Mouse (Mus musculus): Measurements from ENCODE around the gene Prss23. TPM values are rescaled to one million over a fixed set of nuclear protein-coding genes. Genes with fewer than 3 reads are reported as not detected.

The Prss23 gene
- polyA plus RNA-seq, 1 experiment = 21.8 TPM

GRCm38 (mm10) chr7:89499516-89500307, 27.3 kb downstream of the Prss23 start:
- DNase-seq (ENCODE audit: low read depth) = peak; percentile 95

GRCm38 (mm10) chr7:89483769-89484568, 43.0 kb downstream of the Prss23 start:
- no peak for TF ChIP-seq POLR2A (IDR thresholded peaks at IDR 0.05; ENCODE audit: borderline replicate concordance, extremely low read depth, insufficient read depth, insufficient read length, poor library complexity, severe bottlenecking)
- no peak for TF ChIP-seq CTCF (IDR thresholded peaks at IDR 0.05; ENCODE audit: borderline replicate concordance, extremely low read depth, insufficient read depth, insufficient read length)
- no peak for DNase-seq (ENCODE audit: low read depth)

More at GRCm38 (mm10) chr7:89499516-89500307, 27.3 kb downstream of the Prss23 start:
- TF ChIP-seq POLR2A (IDR thresholded peaks at IDR 0.05; ENCODE audit: borderline replicate concordance, extremely low read depth, insufficient read depth, insufficient read length, poor library complexity, severe bottlenecking) (no peak), CTCF (IDR thresholded peaks at IDR 0.05; ENCODE audit: borderline replicate concordance, extremely low read depth, insufficient read depth, insufficient read length) (peak; percentile 76)

DNA sequence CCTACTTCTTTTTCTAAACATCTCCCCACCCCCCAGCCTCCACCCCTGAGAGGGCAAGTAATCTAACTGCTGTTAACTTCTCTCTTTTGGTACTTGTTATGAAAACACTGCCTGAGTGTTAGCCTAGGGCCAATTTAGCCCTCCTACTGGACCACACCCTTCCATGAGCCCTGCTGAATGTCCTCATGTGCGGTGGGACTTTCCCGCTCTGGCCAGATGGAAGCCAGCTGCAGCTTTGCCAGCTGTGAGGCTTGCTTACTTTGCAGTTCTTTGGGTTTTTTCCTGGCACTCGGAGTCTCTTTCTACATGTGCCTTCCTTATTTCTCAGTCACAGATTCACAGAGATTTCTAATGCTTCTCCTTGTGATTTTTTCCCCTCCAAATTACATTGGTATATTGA, 45.3 kb downstream of the Prss23 start:
- TF ChIP-seq POLR2A (IDR thresholded peaks at IDR 0.05; ENCODE audit: borderline replicate concordance, extremely low read depth, insufficient read depth, insufficient read length, poor library complexity, severe bottlenecking) (no peak), CTCF (IDR thresholded peaks at IDR 0.05; ENCODE audit: borderline replicate concordance, extremely low read depth, insufficient read depth, insufficient read length) (no peak)
- DNase-seq (ENCODE audit: low read depth) = no peak

GRCm38 (mm10) chr7:89478490-89478889, 48.5 kb downstream of the Prss23 start:
- DNase-seq (ENCODE audit: low read depth) = peak; percentile 42
- TF ChIP-seq CTCF (IDR thresholded peaks at IDR 0.05; ENCODE audit: borderline replicate concordance, extremely low read depth, insufficient read depth, insufficient read length) (no peak), POLR2A (IDR thresholded peaks at IDR 0.05; ENCODE audit: borderline replicate concordance, extremely low read depth, insufficient read depth, insufficient read length, poor library complexity, severe bottlenecking) (no peak)

- DNase-seq (ENCODE audit: low read depth) = peak; percentile 89
- TF ChIP-seq CTCF (IDR thresholded peaks at IDR 0.05; ENCODE audit: borderline replicate concordance, extremely low read depth, insufficient read depth, insufficient read length) = peak; percentile 67; the same call in 1 of the 2 replicates
- TF ChIP-seq POLR2A (IDR thresholded peaks at IDR 0.05; ENCODE audit: borderline replicate concordance, extremely low read depth, insufficient read depth, insufficient read length, poor library complexity, severe bottlenecking) = no peak
These were observed 49.5 kb downstream of the Prss23 start for GRCm38 (mm10) chr7:89477294-89477999.

GRCm38 (mm10) chr7:89473442-89473841, 53.5 kb downstream of the Prss23 start:
- no peak for TF ChIP-seq POLR2A (IDR thresholded peaks at IDR 0.05; ENCODE audit: borderline replicate concordance, extremely low read depth, insufficient read depth, insufficient read length, poor library complexity, severe bottlenecking)
- TF ChIP-seq CTCF (IDR thresholded peaks at IDR 0.05; ENCODE audit: borderline replicate concordance, extremely low read depth, insufficient read depth, insufficient read length) = peak; percentile 60; the same call in 1 of the 2 replicates
- DNase-seq (ENCODE audit: low read depth) = peak; percentile 55

DNA sequence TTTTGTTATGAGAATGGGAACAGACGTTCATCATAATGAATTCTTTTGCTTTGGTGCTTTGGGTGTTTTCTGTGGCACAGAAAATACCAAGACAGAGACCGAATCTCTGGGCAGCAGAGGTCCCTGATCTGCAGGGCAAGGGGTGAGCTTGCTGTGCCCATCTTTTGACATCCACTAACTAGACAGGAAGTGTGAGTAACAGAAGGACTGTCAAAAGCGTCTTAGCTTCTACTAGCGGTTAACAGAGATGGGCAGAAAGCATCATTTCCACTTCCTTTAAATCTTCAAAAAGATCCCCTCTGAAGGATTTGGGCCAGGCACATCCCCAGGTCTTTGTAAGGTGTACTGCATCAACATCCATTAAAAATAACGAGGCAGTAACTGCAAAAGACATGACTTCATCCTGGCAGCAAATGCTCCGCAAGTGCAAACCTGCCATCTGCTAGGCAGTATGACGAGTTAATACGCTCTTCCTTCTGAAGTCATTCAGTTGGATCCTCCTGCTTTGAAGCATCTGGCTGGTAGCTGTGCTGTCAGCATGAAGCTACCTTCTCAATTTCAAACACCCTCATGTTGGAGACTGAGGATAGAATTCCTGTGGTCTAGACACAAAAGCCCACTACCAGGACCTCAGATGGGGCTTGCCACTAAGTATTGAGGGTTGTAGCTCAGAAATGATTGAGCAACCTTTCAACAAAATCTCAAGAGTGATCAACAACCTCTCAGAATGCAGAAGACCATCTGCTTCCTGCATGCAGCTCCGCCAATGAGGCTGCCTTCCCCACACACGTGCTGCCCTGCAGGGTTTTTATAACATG, 63.0 kb downstream of the Prss23 start:
- peak; percentile 84 for DNase-seq (ENCODE audit: low read depth)

GRCm38 (mm10) chr7:89463246-89463645, 63.7 kb downstream of the Prss23 start:
- no peak for DNase-seq (ENCODE audit: low read depth)
- TF ChIP-seq CTCF (IDR thresholded peaks at IDR 0.05; ENCODE audit: borderline replicate concordance, extremely low read depth, insufficient read depth, insufficient read length) (no peak), POLR2A (IDR thresholded peaks at IDR 0.05; ENCODE audit: borderline replicate concordance, extremely low read depth, insufficient read depth, insufficient read length, poor library complexity, severe bottlenecking) (no peak)

More for the DNA sequence above, 63.0 kb downstream of the Prss23 start:
- TF ChIP-seq POLR2A (IDR thresholded peaks at IDR 0.05; ENCODE audit: borderline replicate concordance, extremely low read depth, insufficient read depth, insufficient read length, poor library complexity, severe bottlenecking) = no peak
- TF ChIP-seq CTCF (IDR thresholded peaks at IDR 0.05; ENCODE audit: borderline replicate concordance, extremely low read depth, insufficient read depth, insufficient read length) = no peak

GRCm38 (mm10) chr7:89462646-89463207, 64.3 kb downstream of the Prss23 start:
- TF ChIP-seq POLR2A (IDR thresholded peaks at IDR 0.05; ENCODE audit: borderline replicate concordance, extremely low read depth, insufficient read depth, insufficient read length, poor library complexity, severe bottlenecking) = no peak
- no peak for TF ChIP-seq CTCF (IDR thresholded peaks at IDR 0.05; ENCODE audit: borderline replicate concordance, extremely low read depth, insufficient read depth, insufficient read length)
- DNase-seq (ENCODE audit: low read depth) = no peak

- peak; percentile 22 for DNase-seq (ENCODE audit: low read depth)
- TF ChIP-seq CTCF (IDR thresholded peaks at IDR 0.05; ENCODE audit: borderline replicate concordance, extremely low read depth, insufficient read depth, insufficient read length) (no peak), POLR2A (IDR thresholded peaks at IDR 0.05; ENCODE audit: borderline replicate concordance, extremely low read depth, insufficient read depth, insufficient read length, poor library complexity, severe bottlenecking) (no peak)
These were observed 65.6 kb downstream of the Prss23 start for GRCm38 (mm10) chr7:89461351-89461750.
